Mouse (Mus musculus) embryonic facial prominence, embryonic 15.5 days (tissue): ENCODE data around the gene Bcar3. TPM values are rescaled to one million over a fixed set of nuclear protein-coding genes. Genes with fewer than 3 reads are reported as not detected.

Experiments
- ATAC-seq: fragments of 200-750 bp; cut with Nextera tagmentation; 2 replicates; pipeline ENCODE4 v1.8.0; 2017; ENCODE audit warnings: low read depth, moderate TSS enrichment; ENCODE audit not compliant: insufficient number of reproducible peaks, low FRiP score, low TSS enrichment
- H3K27ac ChIP-seq: fragments of 300-500 bp; sonication (generic); replicated peaks from 2 replicates; pipeline ENCODE4 v1.5.1; 2015; ENCODE audit warnings: mild to moderate bottlenecking, inconsistent platforms
- H3K27me3 ChIP-seq: fragments of 300-500 bp; sonication (generic); 2 replicates; pipeline ENCODE4 v1.6.1; 2015; ENCODE audit warnings: inconsistent platforms
- H3K36me3 ChIP-seq: fragments of 300-500 bp; sonication (generic); 2 replicates; pipeline ENCODE4 v1.6.1; 2015; ENCODE audit warnings: mild to moderate bottlenecking, inconsistent platforms
- H3K4me1 ChIP-seq: fragments of 300-500 bp; sonication (generic); 2 replicates; pipeline ENCODE4 v1.6.1; 2015; ENCODE audit warnings: inconsistent platforms
- H3K4me2 ChIP-seq: fragments of 300-500 bp; sonication (generic); replicated peaks from 2 replicates; pipeline ENCODE4 v1.6.1; 2015; ENCODE audit warnings: mild to moderate bottlenecking, inconsistent platforms
- H3K4me3 ChIP-seq: fragments of 300-500 bp; sonication (generic); replicated peaks from 2 replicates; pipeline ENCODE4 v1.5.1; 2015; ENCODE audit warnings: mild to moderate bottlenecking, inconsistent platforms
- H3K9ac ChIP-seq: fragments of 300-500 bp; sonication (generic); 2 replicates; pipeline ENCODE4 v1.6.1; 2015; ENCODE audit warnings: inconsistent platforms
- H3K9me3 ChIP-seq: fragments of 300-500 bp; sonication (generic); replicated peaks from 2 replicates; pipeline ENCODE4 v1.6.1; 2016; ENCODE audit warnings: inconsistent platforms
- WGBS: fragments of 180-500 bp; shearing (Covaris S2); methylation state at CpG from one replicate; pipeline ENCODE4 v1.1.7; 2015; 5-methylcytosine and 5-hydroxymethylcytosine counted together
- polyA plus RNA-seq: library from polyadenylated mRNA; unstranded; fragments of >200 nt; fragmentation: Nextera tagmentation; extraction: Ambion mirVana; gene quantifications from 2 replicates; pipeline ENCODE4 v1.2.1, GENCODE M21; 2015

Gene Bcar3
- polyA plus RNA-seq, 1 experiment from 2014 or later, result 12.6 TPM

DNA sequence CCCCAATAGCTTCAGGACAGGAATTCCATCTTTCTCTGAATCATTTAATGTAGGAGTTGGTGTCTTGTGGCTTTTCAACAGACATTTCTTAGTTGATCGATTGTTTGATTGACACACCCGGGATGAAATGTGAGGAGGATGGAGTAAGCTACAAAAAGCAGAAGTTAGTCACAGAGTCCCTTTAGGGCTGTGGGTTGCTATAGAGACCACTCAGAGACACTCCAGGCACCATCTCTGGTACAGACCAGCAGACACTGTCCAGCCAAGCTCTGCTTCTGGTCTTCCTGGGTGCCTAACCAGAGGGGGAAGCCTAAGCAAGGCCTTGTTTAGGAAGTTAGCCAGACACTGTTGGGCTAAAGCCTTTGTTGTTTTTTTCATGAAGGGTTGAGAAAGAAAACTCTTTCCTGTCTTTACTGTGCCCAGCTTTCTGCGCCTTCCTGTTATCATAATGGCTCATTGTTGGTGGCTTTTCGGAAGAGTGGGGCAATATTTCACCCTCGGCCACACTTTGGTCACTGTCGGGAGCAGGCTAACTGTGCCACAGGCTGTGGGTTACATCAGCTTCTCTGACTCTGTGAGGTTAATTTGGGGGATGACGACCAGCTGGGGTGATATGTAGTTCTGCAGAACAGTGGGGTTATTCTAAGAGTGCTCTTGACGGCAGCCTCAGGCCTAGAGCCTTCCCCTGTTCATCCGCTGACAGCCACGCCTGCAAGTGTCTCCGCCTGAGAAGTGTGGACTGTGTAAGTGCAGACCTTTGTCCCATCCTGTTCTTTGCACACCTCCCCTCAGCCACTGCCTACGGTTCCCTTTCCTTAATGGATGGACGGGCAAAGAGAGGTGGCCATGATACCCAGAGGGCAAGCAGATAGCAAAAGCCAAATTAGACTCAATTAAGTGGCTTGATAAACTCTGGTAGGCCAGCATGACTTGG lies 46.5 kb downstream of the Bcar3 start:
- no peaks in the 10 kb centered on the region for H3K9me3 ChIP-seq
- no peak overlapping the region for H3K4me2 ChIP-seq
- ATAC-seq, result no peak
- H3K27ac ChIP-seq, result no peak overlapping the region
- no peak overlapping the region for H3K9ac ChIP-seq
- no peaks in the 10 kb centered on the region for H3K36me3 ChIP-seq
- no peaks in the 10 kb centered on the region for H3K27me3 ChIP-seq
- WGBS, result 57% methylated on average over 13 of the region's 13 CpGs
- no peak overlapping the region for H3K4me3 ChIP-seq
- H3K4me1 ChIP-seq, result no peaks in the 10 kb centered on the region

DNA sequence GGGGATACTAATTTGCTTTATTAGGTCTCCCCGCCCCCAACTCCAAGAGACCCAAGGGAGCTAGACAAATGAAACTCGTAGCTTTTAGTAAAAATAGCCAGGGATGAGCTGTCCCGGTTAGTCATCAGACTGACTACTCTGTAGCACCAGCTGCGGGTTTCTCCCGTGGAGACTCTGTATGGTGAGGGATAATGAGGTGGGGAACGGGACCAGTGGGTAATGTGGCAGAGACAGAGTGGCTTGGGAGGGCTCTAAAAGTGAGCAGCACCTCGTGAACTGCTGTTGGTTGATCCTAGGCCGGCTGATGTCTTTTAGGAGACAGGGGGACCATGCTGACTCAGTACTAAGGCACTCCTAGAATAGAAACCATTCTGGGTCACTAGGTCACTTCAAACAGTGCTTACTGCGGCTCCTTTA lies 49.5 kb downstream of the Bcar3 start:
- H3K27me3 ChIP-seq, result no peaks in the 10 kb centered on the region
- no peaks in the 10 kb centered on the region for H3K36me3 ChIP-seq
- no peak overlapping the region for H3K27ac ChIP-seq
- H3K4me1 ChIP-seq, result no peaks in the 10 kb centered on the region
- no peak overlapping the region for H3K4me3 ChIP-seq
- no peaks in the 10 kb centered on the region for H3K9me3 ChIP-seq
- 71% methylated on average over 9 of the region's 9 CpGs for WGBS
- no peak overlapping the region for H3K9ac ChIP-seq
- ATAC-seq, result no peak
- H3K4me2 ChIP-seq, result no peak overlapping the region

DNA sequence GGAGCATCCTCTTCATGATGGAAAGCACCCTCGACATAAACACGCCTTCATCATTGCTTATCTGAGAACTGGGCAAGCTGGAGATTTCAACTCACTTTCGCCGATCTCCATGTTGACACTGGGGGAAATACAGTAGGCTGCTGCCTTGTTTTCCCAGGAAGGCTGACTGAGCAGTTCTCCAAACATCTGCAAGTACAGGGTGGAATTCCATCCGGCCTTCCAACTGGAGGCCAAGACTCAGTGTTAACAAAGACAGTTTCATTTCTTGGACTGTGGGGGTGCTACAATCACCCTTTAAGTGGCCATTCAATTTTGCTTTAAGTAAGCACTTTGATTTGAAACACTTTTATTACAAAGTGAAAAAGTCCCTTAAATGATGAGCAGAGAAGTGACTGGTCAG lies 50.4 kb downstream of the Bcar3 start:
- H3K9me3 ChIP-seq, result no peaks in the 10 kb centered on the region
- no peak overlapping the region for H3K4me2 ChIP-seq
- H3K27me3 ChIP-seq, result no peaks in the 10 kb centered on the region
- WGBS, result 89% methylated on average over 5 of the region's 5 CpGs
- no peak overlapping the region for H3K9ac ChIP-seq
- no peaks in the 10 kb centered on the region for H3K4me1 ChIP-seq
- ATAC-seq, result no peak
- H3K27ac ChIP-seq, result no peak overlapping the region
- no peaks in the 10 kb centered on the region for H3K36me3 ChIP-seq
- no peak overlapping the region for H3K4me3 ChIP-seq

DNA sequence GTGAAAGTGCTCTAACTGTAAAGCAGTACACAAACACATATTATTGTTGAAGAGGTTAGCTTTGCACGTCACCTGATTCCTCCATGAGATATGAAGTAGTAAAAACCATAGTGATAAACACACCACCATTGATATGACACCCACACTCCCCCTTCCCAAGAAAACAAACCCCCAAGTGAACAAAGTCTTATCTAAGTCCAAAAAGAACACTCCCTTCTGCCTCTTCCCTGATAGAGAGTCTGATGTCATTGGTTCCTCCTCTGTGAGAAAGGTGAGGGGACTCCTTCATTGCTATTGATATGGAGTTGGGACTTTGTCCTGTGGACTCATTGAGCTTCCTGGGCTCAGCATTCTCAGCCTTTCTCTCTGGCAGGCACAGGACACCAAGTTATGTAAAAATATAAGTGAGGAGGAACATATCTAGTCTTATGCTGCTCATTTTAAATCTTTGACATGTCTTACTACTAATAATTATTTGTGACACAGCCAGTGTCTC lies 52.1 kb downstream of the Bcar3 start:
- H3K4me2 ChIP-seq, result no peak overlapping the region
- no peak overlapping the region for H3K27ac ChIP-seq
- H3K4me3 ChIP-seq, result no peak overlapping the region
- H3K9me3 ChIP-seq, result no peaks in the 10 kb centered on the region
- no peaks in the 10 kb centered on the region for H3K27me3 ChIP-seq
- 84% methylated on average over 1 of the region's 1 CpGs for WGBS
- H3K9ac ChIP-seq, result no peak overlapping the region
- H3K4me1 ChIP-seq, result no peaks in the 10 kb centered on the region
- no peaks in the 10 kb centered on the region for H3K36me3 ChIP-seq
- no peak for ATAC-seq

DNA sequence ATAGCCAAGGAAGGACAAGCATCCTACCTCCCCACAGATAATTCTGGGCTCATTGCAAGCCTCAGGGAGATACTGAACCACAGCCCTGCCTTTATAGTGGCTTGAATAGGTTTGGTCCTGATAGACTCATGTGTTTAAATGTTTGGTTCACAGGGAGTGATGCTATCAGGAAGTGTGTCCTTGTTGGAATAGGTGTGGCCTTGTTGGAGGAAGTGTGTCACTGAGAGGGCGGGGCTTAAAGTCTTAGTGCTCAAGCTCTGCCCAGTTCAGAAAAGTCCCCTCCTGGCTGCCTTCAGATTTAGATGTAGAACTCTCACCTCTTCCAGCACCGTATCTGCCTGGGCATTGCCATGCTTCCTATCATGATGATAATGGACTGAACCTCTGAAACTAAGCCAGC lies 52.7 kb downstream of the Bcar3 start:
- no peaks in the 10 kb centered on the region; the same call in 1 of the 2 replicates for H3K9me3 ChIP-seq
- H3K36me3 ChIP-seq, result no peaks in the 10 kb centered on the region
- no peak overlapping the region for H3K27ac ChIP-seq
- H3K27me3 ChIP-seq, result no peaks in the 10 kb centered on the region
- ATAC-seq, result no peak
- no peak overlapping the region for H3K9ac ChIP-seq
- 86% methylated on average over 2 of the region's 2 CpGs for WGBS
- no peaks in the 10 kb centered on the region for H3K4me1 ChIP-seq
- no peak overlapping the region for H3K4me2 ChIP-seq
- no peak overlapping the region for H3K4me3 ChIP-seq

DNA sequence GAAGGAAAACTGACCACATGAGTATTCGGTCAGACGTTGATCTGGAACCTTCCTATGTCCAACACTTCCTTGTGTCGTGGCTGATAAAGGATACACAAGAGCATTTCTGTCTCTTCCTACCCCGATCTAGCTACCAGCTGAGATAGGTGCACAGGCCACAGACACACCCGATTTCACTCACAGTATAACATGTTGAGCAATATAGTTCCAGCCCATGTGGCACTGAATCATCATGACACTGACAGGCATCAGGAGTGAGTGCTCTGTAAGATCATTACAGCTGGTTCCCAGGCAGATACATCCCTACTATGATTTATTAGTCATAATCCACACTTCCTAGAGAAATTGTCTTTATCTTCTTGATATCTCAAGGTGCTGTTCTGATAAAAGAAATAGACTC lies 54.7 kb downstream of the Bcar3 start:
- H3K36me3 ChIP-seq, result no peaks in the 10 kb centered on the region
- H3K4me1 ChIP-seq, result no peaks in the 10 kb centered on the region
- WGBS, result 74% methylated on average over 5 of the region's 5 CpGs
- no peak overlapping the region for H3K9ac ChIP-seq
- ATAC-seq, result no peak
- H3K9me3 ChIP-seq, result no peaks in the 10 kb centered on the region; the same call in 1 of the 2 replicates
- no peak overlapping the region for H3K4me2 ChIP-seq
- no peak overlapping the region for H3K27ac ChIP-seq
- no peak overlapping the region for H3K4me3 ChIP-seq
- no peaks in the 10 kb centered on the region for H3K27me3 ChIP-seq

DNA sequence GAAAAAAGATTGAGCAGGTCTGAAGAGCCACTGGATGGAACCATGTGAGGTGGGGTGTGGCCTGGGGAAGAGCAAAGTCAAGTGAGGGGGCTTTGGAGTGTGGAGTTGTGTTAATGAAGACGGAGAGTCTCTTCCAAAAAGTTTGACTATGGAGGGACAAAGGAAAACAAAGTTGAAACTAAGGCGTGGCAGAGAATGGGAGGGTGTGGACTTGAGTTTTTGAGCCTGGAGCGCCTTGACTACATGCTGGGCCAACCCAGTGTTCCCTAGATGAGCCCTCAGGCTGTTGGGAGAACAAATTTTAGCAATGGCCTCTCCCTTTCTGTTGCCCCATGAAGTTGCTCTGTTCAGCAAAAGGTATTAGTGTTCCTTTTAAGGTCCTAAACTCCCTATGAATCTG lies 58.9 kb downstream of the Bcar3 start:
- no peak overlapping the region for H3K27ac ChIP-seq
- WGBS, result 72% methylated on average over 3 of the region's 3 CpGs
- H3K4me3 ChIP-seq, result no peak overlapping the region
- H3K27me3 ChIP-seq, result no peaks in the 10 kb centered on the region
- no peak for ATAC-seq
- no peaks in the 10 kb centered on the region; the same call in 1 of the 2 replicates for H3K9me3 ChIP-seq
- no peak overlapping the region for H3K9ac ChIP-seq
- H3K4me2 ChIP-seq, result no peak overlapping the region
- H3K4me1 ChIP-seq, result no peaks in the 10 kb centered on the region
- H3K36me3 ChIP-seq, result no peaks in the 10 kb centered on the region

DNA sequence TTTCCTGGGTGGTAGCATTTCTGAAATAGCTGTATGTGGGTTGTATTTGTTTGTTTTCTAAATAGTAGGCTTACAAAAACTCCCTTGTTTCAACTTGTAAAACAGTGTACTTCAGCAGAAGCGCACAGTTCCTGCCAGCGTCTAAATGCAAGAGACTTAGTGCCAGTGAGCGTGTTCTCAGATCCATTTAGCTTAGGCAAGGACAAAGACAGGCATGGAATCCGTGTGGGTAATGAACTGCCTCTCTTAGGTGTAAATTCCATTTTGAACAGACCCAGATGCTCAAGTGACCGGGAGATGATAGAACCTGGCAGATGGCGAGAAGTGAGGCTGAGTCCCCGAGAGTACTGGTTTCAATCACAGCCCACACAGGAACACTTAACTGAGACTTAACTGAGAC lies 65.5 kb downstream of the Bcar3 start:
- Histone ChIP-seq H3K9me3 (no peaks in the 10 kb centered on the region), H3K9ac (no peak overlapping the region), H3K4me2 (no peak overlapping the region), H3K27me3 (no peaks in the 10 kb centered on the region), H3K4me1 (peaks cover 16% of the 10 kb centered on the region; the same call in 1 of the 2 replicates), H3K27ac (no peak overlapping the region), H3K36me3 (no peaks in the 10 kb centered on the region), H3K4me3 (no peak overlapping the region)
- no peak for ATAC-seq
- 54% methylated on average over 7 of the region's 7 CpGs for WGBS

DNA sequence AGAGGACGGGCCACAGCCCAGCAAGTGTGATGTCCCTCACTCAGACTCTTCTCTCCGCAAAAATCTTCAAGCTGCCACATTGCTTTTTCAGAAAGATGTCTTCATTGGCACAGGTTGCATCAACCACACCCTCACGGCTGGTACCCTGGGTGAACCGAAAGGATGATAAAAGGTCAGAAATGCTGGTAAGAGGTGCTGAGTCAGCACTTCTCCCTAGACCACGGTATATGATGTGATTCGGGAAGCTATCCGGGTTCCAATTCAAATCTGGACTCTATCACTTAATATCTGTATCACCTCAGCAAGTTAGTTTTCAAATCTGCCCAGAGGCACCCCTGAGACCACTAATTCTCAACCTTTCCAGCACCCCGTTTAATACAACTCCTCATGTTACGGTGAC lies 66.0 kb downstream of the Bcar3 start:
- Histone ChIP-seq H3K36me3 (no peaks in the 10 kb centered on the region), H3K4me2 (no peak overlapping the region), H3K27ac (no peak overlapping the region), H3K4me1 (peaks cover 18% of the 10 kb centered on the region; the same call in 1 of the 2 replicates), H3K4me3 (no peak overlapping the region), H3K9ac (no peak overlapping the region), H3K27me3 (no peaks in the 10 kb centered on the region), H3K9me3 (no peaks in the 10 kb centered on the region)
- no peak for ATAC-seq
- 87% methylated on average over 9 of the region's 9 CpGs for WGBS

DNA sequence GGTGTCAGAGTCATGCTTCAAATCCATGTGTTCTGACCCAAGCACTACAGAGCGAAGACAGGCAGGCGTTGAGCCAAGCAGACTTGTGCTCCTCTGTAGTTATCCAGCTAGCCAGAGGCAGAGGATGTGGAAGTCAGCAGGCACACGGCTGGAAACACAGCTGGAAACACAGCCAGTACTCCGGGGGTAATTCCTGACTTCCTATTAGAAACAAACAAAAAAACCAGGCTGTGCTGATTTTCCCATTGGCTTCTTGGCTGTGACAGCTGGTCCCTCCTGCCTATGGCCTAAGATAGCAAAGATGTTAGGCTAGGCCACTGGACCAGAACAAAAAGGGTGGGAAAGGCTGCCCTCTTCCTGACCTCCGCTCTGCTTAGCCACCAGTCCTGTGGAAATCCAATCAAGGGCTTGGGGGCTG lies 66.8 kb downstream of the Bcar3 start:
- Histone ChIP-seq H3K4me1 (peaks cover 18% of the 10 kb centered on the region; the same call in 1 of the 2 replicates), H3K9me3 (no peaks in the 10 kb centered on the region), H3K4me2 (no peak overlapping the region), H3K36me3 (no peaks in the 10 kb centered on the region), H3K27ac (no peak overlapping the region), H3K27me3 (no peaks in the 10 kb centered on the region), H3K4me3 (no peak overlapping the region), H3K9ac (no peak overlapping the region)
- no peak for ATAC-seq
- WGBS, result 31% methylated on average over 5 of the region's 5 CpGs

DNA sequence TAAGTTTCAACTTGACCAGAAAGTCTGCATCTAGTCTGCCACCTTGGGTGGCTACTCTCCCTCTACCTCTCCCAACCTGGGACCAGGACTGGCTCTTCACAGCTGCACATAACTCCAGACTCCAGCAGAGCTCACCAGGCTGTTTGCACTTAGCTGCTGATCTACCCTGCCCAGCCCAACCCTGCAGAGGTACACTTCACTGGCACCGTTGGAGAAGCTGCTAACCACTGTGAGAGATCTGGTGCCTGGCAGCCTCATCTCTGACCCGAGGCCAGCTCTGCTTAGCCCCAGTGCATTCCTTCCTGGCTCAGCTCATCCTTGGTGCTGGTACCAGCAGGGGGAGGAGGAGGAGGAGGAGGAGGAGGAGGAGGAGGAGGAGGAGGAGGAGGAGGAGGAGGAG lies 68.8 kb downstream of the Bcar3 start:
- H3K4me3 ChIP-seq, result no peak overlapping the region
- no peak overlapping the region for H3K4me2 ChIP-seq
- peaks cover 18% of the 10 kb centered on the region; the same call in 1 of the 2 replicates for H3K4me1 ChIP-seq
- no peak for ATAC-seq
- WGBS, result 58% methylated on average over 2 of the region's 2 CpGs
- no peaks in the 10 kb centered on the region for H3K27me3 ChIP-seq
- H3K27ac ChIP-seq, result no peak overlapping the region
- H3K36me3 ChIP-seq, result no peaks in the 10 kb centered on the region
- no peaks in the 10 kb centered on the region for H3K9me3 ChIP-seq
- no peak overlapping the region for H3K9ac ChIP-seq
